Mouse (Mus musculus) E14TG2a.4 (cell line): ENCODE measurements around the gene Wwp2.

Experiments used
- CTCF ChIP-seq: conservative IDR thresholded peaks from 2 replicates; pipeline ENCODE4 v1.5.1; 2014; ENCODE audit warnings: low read length
- NANOG ChIP-seq: IDR thresholded peaks from 2 replicates; pipeline ENCODE4 v1.6.1; 2014; ENCODE audit warnings: borderline replicate concordance, low read length, mixed read lengths

DNA sequence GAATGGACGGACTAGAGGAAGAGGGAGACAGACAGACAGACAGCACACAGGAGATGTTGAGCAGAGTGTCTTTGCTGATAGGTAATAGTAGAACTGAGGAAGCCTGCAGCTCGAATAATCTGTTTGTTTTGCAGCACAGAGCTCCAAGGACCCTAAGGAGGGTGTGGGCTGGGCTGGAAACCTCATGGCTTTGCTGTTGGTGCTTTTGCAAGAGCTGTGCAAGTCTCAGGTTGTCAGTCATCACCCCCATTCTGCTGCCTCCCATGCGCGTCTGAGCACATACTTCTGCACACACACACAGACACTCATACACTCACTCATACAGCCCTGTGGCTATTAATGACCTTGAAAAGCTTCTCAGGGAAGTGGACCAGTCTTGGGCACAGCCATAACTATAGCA lies 101.3 kb downstream of the Wwp2 start:
- TF ChIP-seq CTCF: no peak
- no peak for TF ChIP-seq NANOG
